Mouse (Mus musculus) kidney, embryonic 15.5 days (tissue): ENCODE results near the gene Gcnt3. TPM values are rescaled to one million over a fixed set of nuclear protein-coding genes. Genes with fewer than 3 reads are reported as not detected.
A peak's percentile ranks its signal among the peaks of the same experiment; 100 is the strongest.

Experiments
- ATAC-seq: fragments of 200-750 bp; cut with Nextera tagmentation; replicated peaks from 2 replicates; pipeline ENCODE4 v1.8.0; 2017; ENCODE audit warnings: moderate TSS enrichment; ENCODE audit not compliant: low FRiP score
- H3K27ac ChIP-seq: fragments of 300-500 bp; sonication (generic); 2 replicates; pipeline ENCODE4 v1.5.1; 2015; ENCODE audit warnings: mild to moderate bottlenecking, inconsistent platforms
- H3K27me3 ChIP-seq: fragments of 300-500 bp; sonication (generic); 2 replicates; pipeline ENCODE4 v1.6.1; 2015; ENCODE audit warnings: inconsistent platforms
- H3K36me3 ChIP-seq: fragments of 300-500 bp; sonication (generic); 2 replicates; pipeline ENCODE4 v1.6.1; 2015; ENCODE audit warnings: inconsistent platforms
- H3K4me1 ChIP-seq: fragments of 300-500 bp; sonication (generic); 2 replicates; pipeline ENCODE4 v1.6.1; 2015; ENCODE audit warnings: inconsistent platforms
- H3K4me2 ChIP-seq: fragments of 300-500 bp; sonication (generic); 2 replicates; pipeline ENCODE4 v1.6.1; 2015; ENCODE audit warnings: moderate library complexity, mild to moderate bottlenecking, inconsistent platforms
- H3K4me3 ChIP-seq: fragments of 300-500 bp; sonication (generic); replicated peaks from 2 replicates; pipeline ENCODE4 v1.5.1; 2015; ENCODE audit warnings: mild to moderate bottlenecking, inconsistent platforms
- H3K9ac ChIP-seq: fragments of 300-500 bp; sonication (generic); 2 replicates; pipeline ENCODE4 v1.6.1; 2015; ENCODE audit warnings: mild to moderate bottlenecking, inconsistent platforms
- H3K9me3 ChIP-seq: fragments of 300-500 bp; sonication (generic); replicated peaks from 2 replicates; pipeline ENCODE4 v1.6.1; 2016; ENCODE audit warnings: inconsistent platforms
- WGBS: fragments of 180-500 bp; shearing (Covaris S2); methylation state at CpG from one replicate; pipeline ENCODE4 v1.1.7; 2015; ENCODE audit warnings: mixed read lengths; 5-methylcytosine and 5-hydroxymethylcytosine counted together
- polyA plus RNA-seq: library from polyadenylated mRNA; unstranded; fragments of >200 nt; fragmentation: Nextera tagmentation; extraction: Ambion mirVana; gene quantifications from 2 replicates; pipeline ENCODE4 v1.2.1, GENCODE M21; 2015

Gene Gcnt3
- polyA plus RNA-seq: 1.3 and 2.3 TPM in 2 replicates

DNA sequence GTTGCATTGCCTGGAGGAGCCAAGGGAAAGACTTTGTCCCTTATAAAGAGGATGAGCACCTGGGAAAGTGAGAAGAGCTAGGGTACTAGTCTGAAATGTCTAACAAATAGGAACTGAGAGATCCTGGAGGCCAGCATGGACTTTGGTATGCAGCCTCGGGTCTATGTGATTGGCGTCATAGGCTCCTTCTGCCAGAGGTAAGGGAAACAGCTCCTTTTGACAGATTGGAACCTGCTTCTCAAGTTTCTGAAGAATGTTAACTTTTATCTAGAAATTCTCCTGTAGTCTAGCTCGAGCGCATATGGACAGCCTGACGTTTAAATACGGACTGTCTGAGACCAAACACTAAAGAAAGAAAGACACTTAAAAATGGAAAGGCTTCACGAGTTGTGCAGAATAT is at the start of gene Gcnt3:
TSS of gene Gcnt3 (minus strand) at position 101 of the 400 bp plus-strand sequence.
- H3K36me3 ChIP-seq: no peaks in the 10 kb centered on the region
- ATAC-seq: no peak
- H3K4me3 ChIP-seq: no peak within 1 kb of the TSS
- no peak within 1 kb of the TSS for H3K9ac ChIP-seq
- WGBS: 82% methylated on average over 7 of the region's 7 CpGs
- no peak within 1 kb of the TSS for H3K4me2 ChIP-seq
- H3K4me1 ChIP-seq: peaks cover 20% of the 10 kb centered on the region
- no peaks in the 10 kb centered on the region for H3K27me3 ChIP-seq
- no peak within 1 kb of the TSS for H3K27ac ChIP-seq
- no peaks in the 10 kb centered on the region for H3K9me3 ChIP-seq

- ATAC-seq: no peak
- 74% methylated on average over 5 of the region's 5 CpGs for WGBS
- Histone ChIP-seq H3K4me2 (no peak overlapping the region), H3K36me3 (no peaks in the 10 kb centered on the region), H3K27me3 (no peaks in the 10 kb centered on the region), H3K4me1 (peaks cover 11% of the 10 kb centered on the region), H3K4me3 (no peak overlapping the region), H3K27ac (no peak overlapping the region), H3K9me3 (no peaks in the 10 kb centered on the region), H3K9ac (no peak overlapping the region)
These were observed 49.5 kb upstream of the Gcnt3 start for GRCm38 (mm10) chr9:70087379-70087778.

GRCm38 (mm10) chr9:70086091-70086490 is 48.2 kb upstream of the Gcnt3 start:
- H3K27ac ChIP-seq: no peak overlapping the region
- 12% methylated on average over 6 of the region's 6 CpGs for WGBS
- H3K4me1 ChIP-seq: peaks cover 12% of the 10 kb centered on the region
- ATAC-seq: peak; percentile 56; the same call in 1 of the 2 replicates
- no peaks in the 10 kb centered on the region for H3K9me3 ChIP-seq
- H3K4me3 ChIP-seq: no peak overlapping the region
- H3K36me3 ChIP-seq: no peaks in the 10 kb centered on the region
- no peak overlapping the region for H3K4me2 ChIP-seq
- no peaks in the 10 kb centered on the region for H3K27me3 ChIP-seq
- no peak overlapping the region for H3K9ac ChIP-seq

DNA sequence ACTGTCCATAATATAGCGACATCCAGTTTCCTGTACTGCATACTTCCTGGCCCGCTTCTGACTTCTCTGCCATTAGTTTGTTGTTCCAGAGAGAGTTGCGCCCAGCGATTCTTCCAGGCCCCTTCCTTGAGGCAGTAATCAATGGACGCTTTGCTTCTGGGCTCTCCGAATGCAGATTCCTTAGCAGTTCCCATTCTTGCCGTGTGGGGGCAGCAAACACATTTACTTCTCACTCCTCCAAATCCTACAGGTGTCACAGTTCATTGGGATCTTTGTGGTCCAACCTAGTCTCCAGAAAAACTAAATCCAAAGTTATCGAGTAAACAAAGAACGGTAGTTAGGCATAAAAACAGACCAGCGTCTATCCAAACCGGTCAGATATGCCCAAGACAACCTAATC is 46.2 kb upstream of the Gcnt3 start:
- H3K27ac ChIP-seq: no peak overlapping the region
- H3K4me3 ChIP-seq: no peak overlapping the region

GRCm38 (mm10) chr9:70082357-70083204 is 44.7 kb upstream of the Gcnt3 start:
- Histone ChIP-seq H3K4me1 (peaks cover 7% of the 10 kb centered on the region; the same call in 1 of the 2 replicates), H3K4me3 (no peak overlapping the region), H3K9me3 (no peaks in the 10 kb centered on the region), H3K36me3 (no peaks in the 10 kb centered on the region), H3K9ac (no peak overlapping the region), H3K27me3 (no peaks in the 10 kb centered on the region), H3K4me2 (0 out of 2 replicates have a peak overlapping the region, but pooled peaks have one; percentile 4), H3K27ac (no peak overlapping the region)
- no peak for ATAC-seq
- WGBS: 62% methylated on average over 25 of the region's 25 CpGs

More for the DNA sequence above, 46.2 kb upstream of the Gcnt3 start:
- no peak for ATAC-seq
- no peaks in the 10 kb centered on the region for H3K36me3 ChIP-seq
- peaks cover 12% of the 10 kb centered on the region for H3K4me1 ChIP-seq
- H3K9ac ChIP-seq: no peak overlapping the region
- H3K4me2 ChIP-seq: no peak overlapping the region
- WGBS: 73% methylated on average over 11 of the region's 11 CpGs
- H3K9me3 ChIP-seq: no peaks in the 10 kb centered on the region
- H3K27me3 ChIP-seq: no peaks in the 10 kb centered on the region

DNA sequence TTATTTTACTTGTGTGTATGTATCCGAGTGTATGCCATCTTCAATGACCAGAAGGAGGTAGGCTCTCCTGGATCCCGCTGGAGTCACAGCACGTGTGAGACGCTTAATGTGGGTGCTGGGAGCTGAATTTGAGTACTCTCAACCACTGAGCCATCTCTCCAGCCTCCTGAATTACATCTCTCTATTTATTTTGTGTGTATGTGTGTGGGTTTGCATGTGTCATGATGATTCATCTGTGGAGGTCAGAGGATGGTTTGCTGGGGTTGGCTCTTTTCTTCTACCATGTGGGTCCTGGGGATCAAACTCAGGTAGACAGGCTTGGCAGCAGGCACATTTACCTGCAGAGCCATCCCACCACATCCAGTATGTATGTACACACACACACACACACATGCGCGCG is 43.9 kb upstream of the Gcnt3 start:
- ATAC-seq: no peak
- Histone ChIP-seq H3K27me3 (no peaks in the 10 kb centered on the region; the same call in 1 of the 2 replicates), H3K9me3 (no peaks in the 10 kb centered on the region), H3K4me2 (no peak overlapping the region), H3K4me1 (peaks cover 7% of the 10 kb centered on the region; the same call in 1 of the 2 replicates), H3K27ac (no peak overlapping the region), H3K9ac (no peak overlapping the region), H3K36me3 (no peaks in the 10 kb centered on the region), H3K4me3 (no peak overlapping the region)
- WGBS: 89% methylated on average over 7 of the region's 7 CpGs

GRCm38 (mm10) chr9:70080976-70081375 is 43.1 kb upstream of the Gcnt3 start:
- Histone ChIP-seq H3K27me3 (no peaks in the 10 kb centered on the region; the same call in 1 of the 2 replicates), H3K27ac (no peak overlapping the region), H3K9ac (no peak overlapping the region), H3K36me3 (no peaks in the 10 kb centered on the region), H3K9me3 (no peaks in the 10 kb centered on the region), H3K4me2 (no peak overlapping the region), H3K4me3 (no peak overlapping the region), H3K4me1 (peaks cover 3% of the 10 kb centered on the region; the same call in 1 of the 2 replicates)
- no peak for ATAC-seq
- 73% methylated on average over 2 of the region's 2 CpGs for WGBS

- no peaks in the 10 kb centered on the region for H3K36me3 ChIP-seq
- no peak for ATAC-seq
These were observed 42.3 kb upstream of the Gcnt3 start for GRCm38 (mm10) chr9:70080027-70080800.

GRCm38 (mm10) chr9:70078034-70078433 is 40.1 kb upstream of the Gcnt3 start:
- ATAC-seq: no peak
- WGBS: 87% methylated on average over 3 of the region's 3 CpGs
- H3K27ac ChIP-seq: no peak overlapping the region

More at GRCm38 (mm10) chr9:70080027-70080800, 42.3 kb upstream of the Gcnt3 start:
- H3K27ac ChIP-seq: no peak overlapping the region
- no peaks in the 10 kb centered on the region; the same call in 1 of the 2 replicates for H3K27me3 ChIP-seq
- H3K9me3 ChIP-seq: no peaks in the 10 kb centered on the region
- H3K9ac ChIP-seq: no peak overlapping the region
- no peak overlapping the region for H3K4me2 ChIP-seq
- WGBS: 80% methylated on average over 9 of the region's 9 CpGs
- H3K4me3 ChIP-seq: no peak overlapping the region
- 0 out of 2 replicates have a peak, but pooled peaks cover 2% of the 10 kb centered on the region for H3K4me1 ChIP-seq

GRCm38 (mm10) chr9:70077170-70077569 is 39.3 kb upstream of the Gcnt3 start:
- H3K4me2 ChIP-seq: no peak overlapping the region
- H3K36me3 ChIP-seq: no peaks in the 10 kb centered on the region
- ATAC-seq: no peak
- no peak overlapping the region for H3K9ac ChIP-seq
- H3K27ac ChIP-seq: no peak overlapping the region
- H3K4me3 ChIP-seq: no peak overlapping the region
- no peaks in the 10 kb centered on the region for H3K4me1 ChIP-seq
- 47% methylated on average over 7 of the region's 7 CpGs for WGBS
- no peaks in the 10 kb centered on the region for H3K9me3 ChIP-seq
- no peaks in the 10 kb centered on the region; the same call in 1 of the 2 replicates for H3K27me3 ChIP-seq

More at GRCm38 (mm10) chr9:70078034-70078433, 40.1 kb upstream of the Gcnt3 start:
- Histone ChIP-seq H3K9me3 (no peaks in the 10 kb centered on the region), H3K4me3 (no peak overlapping the region), H3K4me1 (0 out of 2 replicates have a peak, but pooled peaks cover 2% of the 10 kb centered on the region), H3K36me3 (no peaks in the 10 kb centered on the region), H3K27me3 (no peaks in the 10 kb centered on the region; the same call in 1 of the 2 replicates), H3K4me2 (no peak overlapping the region), H3K9ac (no peak overlapping the region)

GRCm38 (mm10) chr9:70072387-70072786 is 34.5 kb upstream of the Gcnt3 start:
- Histone ChIP-seq H3K27ac (no peak overlapping the region), H3K27me3 (no peaks in the 10 kb centered on the region; the same call in 1 of the 2 replicates), H3K9me3 (no peaks in the 10 kb centered on the region), H3K36me3 (no peaks in the 10 kb centered on the region), H3K4me2 (no peak overlapping the region), H3K9ac (no peak overlapping the region), H3K4me3 (no peak overlapping the region), H3K4me1 (no peaks in the 10 kb centered on the region)
- WGBS: 82% methylated on average over 8 of the region's 8 CpGs
- no peak for ATAC-seq
